Mouse (Mus musculus) cerebellum, adult 9-10 months (tissue): ENCODE measurements around the gene Gemin2.

Experiments used
- DNase-seq: peaks from one replicate; pipeline ENCODE4 v3.0.0; 2022

Gene Gemin2

DNA sequence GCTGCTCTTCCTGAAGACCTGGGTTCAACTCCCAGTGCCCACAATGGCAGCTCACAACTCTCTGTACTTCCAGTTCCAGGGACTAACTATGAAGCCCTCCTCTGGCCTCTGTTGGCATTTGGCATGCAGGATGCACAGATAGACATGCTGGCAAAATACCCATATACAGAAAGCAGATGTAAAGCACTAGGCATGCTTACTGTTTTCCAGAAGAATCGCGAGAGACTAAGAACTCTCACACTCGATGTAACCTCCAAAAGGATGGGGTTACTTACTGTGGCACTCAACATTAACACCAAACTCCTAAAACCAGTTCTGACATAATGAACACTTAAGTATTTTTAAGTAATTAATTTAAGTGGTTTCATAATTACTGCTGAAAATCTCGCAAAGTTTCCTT is 47.1 kb downstream of the Gemin2 start:
- DNase-seq, result peak; percentile 46

DNA sequence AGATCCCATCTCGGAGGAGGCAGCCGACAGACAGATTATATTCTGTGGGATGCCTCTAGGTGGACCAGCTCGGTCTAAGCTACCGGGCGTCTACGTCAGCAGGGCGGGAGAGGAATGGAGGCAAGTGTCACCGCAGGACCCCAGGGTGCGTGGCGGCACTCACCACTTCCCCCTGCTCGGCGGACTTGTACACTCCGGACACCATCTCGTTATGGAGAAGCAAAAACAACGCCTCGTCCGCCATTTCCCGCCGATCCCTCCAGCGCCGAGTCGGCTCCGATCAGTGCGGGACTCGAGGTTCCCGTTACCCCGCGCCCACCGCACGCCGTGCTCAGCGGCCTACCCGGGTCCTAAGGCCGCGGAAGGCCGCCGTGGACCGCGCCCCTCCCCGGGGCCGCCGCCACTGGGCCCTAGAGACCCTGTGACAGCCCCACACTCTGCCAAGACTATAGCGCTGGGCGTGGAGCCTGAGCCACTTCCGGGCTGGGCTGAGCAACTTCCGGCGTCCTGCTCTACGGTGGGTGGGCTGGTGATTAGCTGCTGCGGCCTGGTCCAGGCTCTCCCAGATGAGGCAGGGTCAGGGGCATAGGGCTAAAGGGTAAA is 47.9 kb downstream of the Gemin2 start, which contains the start of gene Trappc6b:
Gene Trappc6b (minus strand): TSS at position 480 of the 603 bp plus-strand sequence.
- DNase-seq, result peak; percentile 76

DNA sequence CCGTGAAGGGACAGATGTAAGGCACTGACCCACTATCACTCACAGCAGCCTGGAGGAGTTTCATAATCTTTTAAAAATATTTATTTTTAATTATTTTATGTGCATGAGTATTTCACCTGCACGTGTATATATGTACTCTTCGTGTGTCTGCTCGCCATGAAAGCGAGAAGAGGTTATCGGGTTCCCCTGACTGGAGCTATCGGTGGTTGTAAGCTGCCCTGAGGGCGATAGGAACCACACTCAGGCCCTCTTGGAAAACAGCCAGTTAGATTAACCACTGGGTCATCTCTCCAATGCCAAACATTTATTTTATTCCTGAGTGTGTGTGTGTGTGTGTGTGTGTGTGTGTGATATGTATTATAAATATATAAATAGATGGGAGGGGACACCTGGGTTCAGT is 51.6 kb downstream of the Gemin2 start:
- no peak for DNase-seq

DNA sequence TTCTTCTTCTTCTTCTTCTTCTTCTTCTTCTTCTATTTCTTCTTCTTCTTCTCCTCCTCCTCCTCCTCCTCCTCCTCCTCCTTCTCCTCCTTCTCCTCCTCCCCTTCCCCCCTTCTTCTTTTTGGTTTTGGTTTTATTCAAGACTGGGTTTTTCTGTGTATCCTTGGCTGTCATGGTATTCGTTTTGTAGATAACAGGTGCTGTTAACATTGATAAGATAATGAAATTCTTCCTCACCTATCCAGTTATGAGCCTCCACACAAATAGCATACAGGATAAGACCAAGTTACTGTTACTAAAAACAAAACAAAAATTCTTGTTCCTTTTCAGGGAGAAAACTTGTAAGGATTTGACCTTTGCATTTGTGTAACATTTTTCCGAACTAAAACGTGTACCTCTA is 52.6 kb downstream of the Gemin2 start:
- DNase-seq, result no peak

- DNase-seq, result peak; percentile 98
These were observed 53.4 kb downstream of the Gemin2 start, which contains the start of gene Pnn for GRCm38 (mm10) chr12:59066448-59067077. Gene Pnn, plus strand, starts transcription at chr12:59066884.

GRCm38 (mm10) chr12:59067095-59067494 is 53.9 kb downstream of the Gemin2 start:
- no peak for DNase-seq

DNA sequence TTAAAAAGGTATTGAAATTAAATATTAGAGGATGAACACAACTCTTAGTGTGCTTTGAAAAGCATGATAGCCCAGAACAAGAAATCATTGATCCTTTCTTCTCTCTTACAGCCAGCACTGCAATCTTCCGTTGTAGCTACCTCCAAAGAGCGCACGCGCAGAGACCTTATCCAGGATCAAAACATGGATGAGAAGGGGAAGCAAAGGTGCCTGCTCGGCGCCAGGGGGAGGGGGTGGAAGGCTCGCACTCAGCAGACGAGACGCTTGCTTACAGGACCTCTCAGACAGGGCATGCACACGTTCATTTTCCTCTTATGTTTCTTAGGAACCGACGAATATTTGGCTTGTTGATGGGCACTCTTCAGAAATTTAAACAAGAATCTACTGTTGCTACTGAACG is 55.6 kb downstream of the Gemin2 start:
- no peak for DNase-seq

DNA sequence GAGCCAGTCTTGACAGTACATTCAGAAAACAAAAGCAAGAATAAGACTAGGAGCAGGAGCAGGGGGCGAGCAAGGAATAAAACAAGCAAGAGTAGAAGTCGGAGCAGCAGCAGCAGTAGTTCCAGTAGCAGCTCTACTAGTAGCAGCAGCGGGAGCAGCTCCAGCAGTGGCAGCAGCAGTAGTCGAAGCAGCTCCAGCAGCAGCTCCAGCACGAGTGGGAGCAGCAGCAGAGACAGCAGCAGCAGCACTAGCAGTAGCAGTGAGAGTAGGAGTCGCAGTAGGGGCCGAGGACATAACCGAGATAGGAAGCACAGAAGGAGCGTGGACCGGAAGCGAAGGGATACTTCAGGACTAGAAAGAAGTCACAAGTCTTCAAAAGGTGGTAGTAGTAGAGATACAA is 59.1 kb downstream of the Gemin2 start:
- DNase-seq, result no peak

DNA sequence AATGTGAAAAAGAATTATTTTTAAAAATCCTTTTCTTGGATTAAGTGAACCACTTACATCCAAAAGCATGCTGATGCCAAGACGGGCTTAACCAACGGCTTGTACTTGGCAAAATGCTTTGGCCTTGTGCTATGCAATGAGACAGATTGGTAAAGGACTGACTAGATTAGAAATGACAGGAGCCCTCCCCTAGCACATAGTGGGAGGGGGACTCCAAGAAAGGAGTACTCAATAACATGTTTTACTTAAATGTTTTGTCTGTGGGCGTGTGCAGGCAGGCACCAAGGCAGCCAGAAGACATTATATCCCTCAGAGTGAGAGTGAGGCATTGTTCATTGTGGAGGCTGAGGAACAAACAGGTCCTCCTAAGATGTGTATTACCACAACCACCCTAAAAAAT is 60.9 kb downstream of the Gemin2 start:
- DNase-seq, result no peak

DNA sequence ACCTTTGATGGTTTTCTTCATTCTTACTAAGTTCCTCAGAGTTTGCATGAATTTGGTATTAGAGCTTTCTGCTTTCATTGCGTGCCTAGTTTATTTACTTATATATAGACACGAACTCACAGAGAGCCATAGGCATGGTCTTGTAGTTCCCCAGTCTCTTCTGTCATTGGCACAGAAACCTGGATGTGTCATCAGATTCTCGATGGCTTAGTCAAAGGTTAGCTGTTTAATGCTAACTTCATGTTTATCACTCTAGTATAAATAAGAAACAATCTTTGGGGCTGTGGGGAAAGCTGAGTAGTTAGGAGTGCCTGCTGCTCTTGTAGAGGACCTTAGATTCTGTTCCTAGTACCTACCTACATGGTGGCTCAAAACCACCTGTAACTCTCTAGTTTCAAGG is 63.8 kb downstream of the Gemin2 start:
- no peak for DNase-seq

GRCm38 (mm10) chr12:59077883-59078282 is 64.7 kb downstream of the Gemin2 start:
- no peak for DNase-seq
